Mouse (Mus musculus) heart, embryonic 13.5 days (tissue): ENCODE results near the gene Mroh7. TPM values are rescaled to one million over a fixed set of nuclear protein-coding genes. Genes with fewer than 3 reads are reported as not detected.

Experiments used
- ATAC-seq: fragments of 200-750 bp; cut with Nextera tagmentation; 2 replicates; pipeline ENCODE4 v1.8.0; 2017; ENCODE audit warnings: moderate TSS enrichment; ENCODE audit not compliant: insufficient number of reproducible peaks, low FRiP score, low TSS enrichment; ENCODE audit errors: extremely low read depth
- H3K27ac ChIP-seq: fragments of 300-500 bp; sonication (generic); replicated peaks from 2 replicates; pipeline ENCODE4 v1.5.1; 2015; ENCODE audit warnings: moderate library complexity, mild to moderate bottlenecking, inconsistent platforms
- H3K27me3 ChIP-seq: fragments of 300-500 bp; sonication (generic); replicated peaks from 2 replicates; pipeline ENCODE4 v1.6.1; 2015; ENCODE audit warnings: mild to moderate bottlenecking, inconsistent platforms
- H3K36me3 ChIP-seq: fragments of 300-500 bp; sonication (generic); 2 replicates; pipeline ENCODE4 v1.6.1; 2015; ENCODE audit warnings: mild to moderate bottlenecking, inconsistent platforms
- H3K4me1 ChIP-seq: fragments of 300-500 bp; sonication (generic); 2 replicates; pipeline ENCODE4 v1.6.1; 2015; ENCODE audit warnings: inconsistent platforms
- H3K4me2 ChIP-seq: fragments of 300-500 bp; sonication (generic); 2 replicates; pipeline ENCODE4 v1.6.1; 2015; ENCODE audit warnings: inconsistent platforms, mild to moderate bottlenecking, moderate library complexity
- H3K4me3 ChIP-seq: fragments of 300-500 bp; sonication (generic); 2 replicates; pipeline ENCODE4 v1.5.1; 2015; ENCODE audit warnings: moderate library complexity, mild to moderate bottlenecking, inconsistent platforms
- H3K9ac ChIP-seq: fragments of 300-500 bp; sonication (generic); 2 replicates; pipeline ENCODE4 v1.6.1; 2015; ENCODE audit warnings: inconsistent platforms, mild to moderate bottlenecking, moderate library complexity
- H3K9me3 ChIP-seq: fragments of 300-500 bp; sonication (generic); 2 replicates; pipeline ENCODE4 v1.6.1; 2016; ENCODE audit warnings: inconsistent platforms
- WGBS: fragments of 180-500 bp; shearing (Covaris S2); methylation state at CpG from one replicate; pipeline ENCODE4 v1.1.7; 2015; ENCODE audit warnings: mixed read lengths; 5-methylcytosine and 5-hydroxymethylcytosine counted together
- polyA plus RNA-seq: library from polyadenylated mRNA; unstranded; fragments of >200 nt; fragmentation: Nextera tagmentation; extraction: Ambion mirVana; gene quantifications from 2 replicates; pipeline ENCODE4 v1.2.1, GENCODE M21; 2015

Gene Mroh7
- polyA plus RNA-seq, 1 experiment from 2014 or later, result 0.49 TPM

GRCm38 (mm10) chr4:106632313-106632712, 98.4 kb downstream of the Mroh7 start:
- Histone ChIP-seq H3K27ac (peak overlapping the region; percentile 55), H3K27me3 (peaks cover 75% of the 10 kb centered on the region), H3K4me1 (peaks cover 10% of the 10 kb centered on the region), H3K9me3 (no peaks in the 10 kb centered on the region), H3K36me3 (no peaks in the 10 kb centered on the region), H3K4me2 (no peak overlapping the region), H3K9ac (no peak overlapping the region), H3K4me3 (no peak overlapping the region)
- WGBS, result 47% methylated on average over 1 of the region's 3 CpGs
- ATAC-seq, result no peak

Other genes with a start within 250 kb of the Mroh7 start
- gene Bsnd, start 238.6 kb downstream of the Mroh7 start, polyA plus RNA-seq, result not detected in 2 replicates
- gene Dhcr24, start 169.9 kb downstream of the Mroh7 start, polyA plus RNA-seq, result 3.5 and 3.8 TPM in 2 replicates
- gene Lexm, start 113.7 kb downstream of the Mroh7 start, polyA plus RNA-seq, result 0.50 and 0.52 TPM in 2 replicates
- gene Ttc22, start 108.5 kb downstream of the Mroh7 start, polyA plus RNA-seq, result 0.43 and 0.74 TPM in 2 replicates
- gene Pars2, start 79.9 kb downstream of the Mroh7 start, polyA plus RNA-seq, result 10.4 and 13.0 TPM in 2 replicates
- gene Ttc4, start 52.0 kb downstream of the Mroh7 start, polyA plus RNA-seq, result 51.2 and 63.5 TPM in 2 replicates
- 0.12 and 0.19 TPM in 2 replicates for gene Fam151a, start 3.0 kb upstream of the Mroh7 start, polyA plus RNA-seq
- gene Acot11, start 74.1 kb upstream of the Mroh7 start, polyA plus RNA-seq, result 2.2 and 3.9 TPM in 2 replicates
- 59.8 and 61.9 TPM in 2 replicates for gene Ssbp3, start 179.8 kb upstream of the Mroh7 start, polyA plus RNA-seq